Mouse (Mus musculus): Measurements from ENCODE around the gene Kcnk13. TPM values are rescaled to one million over a fixed set of nuclear protein-coding genes. Genes with fewer than 3 reads are reported as not detected.

Gene Kcnk13
- polyA plus RNA-seq, 1 experiment, result not detected

DNA sequence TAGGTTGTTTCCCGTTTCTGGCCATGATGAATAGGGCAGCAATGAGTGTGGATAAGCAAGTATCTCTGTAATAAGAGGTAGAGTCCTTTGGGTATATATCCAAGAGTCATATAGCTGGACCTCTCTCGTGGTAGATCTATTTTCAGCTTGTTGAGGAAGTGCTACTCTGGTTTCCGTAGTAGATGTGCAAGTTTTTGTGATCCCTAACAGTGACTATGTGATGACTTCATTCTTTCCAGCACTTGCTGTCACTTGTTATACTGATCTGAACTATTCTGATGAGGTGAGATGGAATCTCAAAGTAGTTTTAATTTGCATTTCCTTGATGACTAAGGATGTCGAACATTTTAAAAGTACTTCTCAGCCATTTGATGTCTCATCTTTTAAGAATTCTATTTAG lies 15.2 kb downstream of the Kcnk13 start:
- no peak for TF ChIP-seq POLR2A (IDR thresholded peaks at IDR 0.05; ENCODE audit: insufficient read depth, low read length)

DNA sequence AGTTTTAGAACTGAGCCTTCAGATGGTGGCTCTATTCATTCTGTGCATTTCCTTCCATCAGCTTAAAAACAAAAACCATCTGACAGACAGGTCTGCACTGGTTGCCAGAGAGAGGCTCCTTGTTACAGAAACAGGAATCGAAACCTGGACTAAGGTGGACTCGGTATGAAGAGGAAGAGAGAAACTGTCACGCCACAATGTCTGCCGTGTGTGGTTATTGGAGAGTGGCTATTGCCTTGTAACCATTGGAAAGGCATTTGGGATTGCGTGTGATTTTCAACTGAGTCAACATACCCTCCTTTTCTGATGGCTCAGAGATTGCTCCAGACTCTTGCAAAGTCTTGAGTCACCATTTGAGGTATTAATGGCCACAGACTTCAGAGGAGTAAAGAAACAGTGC lies 22.5 kb downstream of the Kcnk13 start:
- H3K36me3 ChIP-seq (ENCODE audit: control insufficient read depth, insufficient read depth, low read length, poor library complexity, severe bottlenecking), result no peaks in the 10 kb centered on the region
- no peak for TF ChIP-seq POLR2A (IDR thresholded peaks at IDR 0.05; ENCODE audit: insufficient read depth, low read length)
- TF ChIP-seq CTCF (IDR thresholded peaks at IDR 0.05; ENCODE audit: low read depth, low read length), result no peak
- no peak for TF ChIP-seq EP300 (IDR thresholded peaks at IDR 0.05; ENCODE audit: insufficient read depth, low read depth, low read length)
- 0 out of 2 replicates have a peak, but pooled peaks cover 2% of the 10 kb centered on the region for H3K9me3 ChIP-seq (replicated peaks; ENCODE audit: control insufficient read depth, insufficient read depth, low read length, poor library complexity, severe bottlenecking)
- no peak overlapping the region for H3K9ac ChIP-seq (ENCODE audit: low read depth, poor library complexity, severe bottlenecking)
- H3K27me3 ChIP-seq (ENCODE audit: control insufficient read depth, insufficient read depth, low read length, poor library complexity, severe bottlenecking), result no peaks in the 10 kb centered on the region
- H3K4me3 ChIP-seq (ENCODE audit: low read depth, low read length), result no peak overlapping the region
- H3K27ac ChIP-seq (ENCODE audit: insufficient read depth, low read length), result no peak overlapping the region
- H3K4me1 ChIP-seq (ENCODE audit: control insufficient read depth, insufficient read depth, low read length), result no peaks in the 10 kb centered on the region

More for the DNA sequence above, 15.2 kb downstream of the Kcnk13 start:
- Histone ChIP-seq H3K9ac (ENCODE audit: low read depth, poor library complexity, severe bottlenecking) (no peak overlapping the region), H3K4me1 (ENCODE audit: control insufficient read depth, insufficient read depth, low read length) (no peaks in the 10 kb centered on the region), H3K9me3 (replicated peaks; ENCODE audit: control insufficient read depth, insufficient read depth, low read length, poor library complexity, severe bottlenecking) (peaks cover 10% of the 10 kb centered on the region), H3K27me3 (ENCODE audit: control insufficient read depth, insufficient read depth, low read length, poor library complexity, severe bottlenecking) (no peaks in the 10 kb centered on the region), H3K4me3 (ENCODE audit: low read depth, low read length) (no peak overlapping the region), H3K36me3 (ENCODE audit: control insufficient read depth, insufficient read depth, low read length, poor library complexity, severe bottlenecking) (no peaks in the 10 kb centered on the region), H3K27ac (ENCODE audit: insufficient read depth, low read length) (no peak overlapping the region)

DNA sequence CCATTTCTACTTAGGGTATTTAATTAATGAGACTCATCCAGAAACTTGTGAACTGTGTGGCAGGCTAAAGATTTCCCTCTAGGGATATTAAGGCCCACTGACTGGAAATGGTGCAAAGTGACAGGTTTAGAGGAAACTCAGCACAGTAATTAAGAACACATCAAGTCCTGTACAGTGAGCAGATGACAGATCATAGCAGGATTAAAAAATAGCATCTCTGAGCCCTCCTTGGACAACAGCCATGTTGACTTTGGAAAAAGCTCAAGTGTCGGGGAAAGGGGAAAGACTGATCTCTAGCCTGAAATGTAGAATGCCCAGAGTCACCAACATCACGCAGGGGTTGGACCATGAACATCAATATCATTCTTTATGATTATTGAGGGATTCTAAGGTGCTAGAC lies 23.8 kb downstream of the Kcnk13 start:
- no peak for TF ChIP-seq CTCF (IDR thresholded peaks at IDR 0.05; ENCODE audit: low read depth, low read length)
- TF ChIP-seq POLR2A (IDR thresholded peaks at IDR 0.05; ENCODE audit: insufficient read depth, low read length), result no peak
- no peak for TF ChIP-seq EP300 (IDR thresholded peaks at IDR 0.05; ENCODE audit: insufficient read depth, low read depth, low read length)

DNA sequence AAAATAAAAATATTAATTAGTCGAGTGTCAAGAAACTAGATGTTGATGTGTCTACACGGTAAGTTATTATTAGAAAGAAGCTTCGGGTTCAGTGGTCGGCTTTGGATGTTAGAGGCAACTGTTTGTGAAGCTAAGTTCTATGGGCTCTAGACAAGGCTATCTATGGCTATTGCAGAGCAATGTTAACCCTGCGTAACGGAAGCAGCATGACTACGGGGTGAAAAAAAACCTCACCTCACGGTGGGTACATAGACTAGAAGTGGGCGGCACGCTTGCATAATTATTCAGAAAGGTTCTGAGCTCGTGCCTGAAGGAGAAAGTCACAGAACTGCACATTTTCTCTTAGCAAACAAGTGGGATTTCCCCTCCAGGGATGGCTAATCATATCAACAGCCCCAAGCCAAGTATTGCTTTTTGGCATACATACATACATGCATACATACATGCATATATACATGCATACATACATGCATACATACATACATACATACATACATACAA lies 28.1 kb downstream of the Kcnk13 start:
- TF ChIP-seq POLR2A (IDR thresholded peaks at IDR 0.05; ENCODE audit: insufficient read depth, low read length) (no peak), EP300 (IDR thresholded peaks at IDR 0.05; ENCODE audit: insufficient read depth, low read depth, low read length) (no peak), CTCF (IDR thresholded peaks at IDR 0.05; ENCODE audit: low read depth, low read length) (no peak)
- Histone ChIP-seq H3K9ac (ENCODE audit: low read depth, poor library complexity, severe bottlenecking) (no peak overlapping the region), H3K9me3 (replicated peaks; ENCODE audit: control insufficient read depth, insufficient read depth, low read length, poor library complexity, severe bottlenecking) (0 out of 2 replicates have a peak, but pooled peaks cover 2% of the 10 kb centered on the region), H3K4me3 (ENCODE audit: low read depth, low read length) (no peak overlapping the region), H3K4me1 (ENCODE audit: control insufficient read depth, insufficient read depth, low read length) (no peaks in the 10 kb centered on the region), H3K36me3 (ENCODE audit: control insufficient read depth, insufficient read depth, low read length, poor library complexity, severe bottlenecking) (no peaks in the 10 kb centered on the region), H3K27me3 (ENCODE audit: control insufficient read depth, insufficient read depth, low read length, poor library complexity, severe bottlenecking) (no peaks in the 10 kb centered on the region), H3K27ac (ENCODE audit: insufficient read depth, low read length) (no peak overlapping the region)

More for the DNA sequence above, 23.8 kb downstream of the Kcnk13 start:
- Histone ChIP-seq H3K4me1 (ENCODE audit: control insufficient read depth, insufficient read depth, low read length) (no peaks in the 10 kb centered on the region), H3K9me3 (replicated peaks; ENCODE audit: control insufficient read depth, insufficient read depth, low read length, poor library complexity, severe bottlenecking) (0 out of 2 replicates have a peak, but pooled peaks cover 2% of the 10 kb centered on the region), H3K27me3 (ENCODE audit: control insufficient read depth, insufficient read depth, low read length, poor library complexity, severe bottlenecking) (no peaks in the 10 kb centered on the region), H3K9ac (ENCODE audit: low read depth, poor library complexity, severe bottlenecking) (no peak overlapping the region), H3K4me3 (ENCODE audit: low read depth, low read length) (no peak overlapping the region), H3K36me3 (ENCODE audit: control insufficient read depth, insufficient read depth, low read length, poor library complexity, severe bottlenecking) (no peaks in the 10 kb centered on the region), H3K27ac (ENCODE audit: insufficient read depth, low read length) (no peak overlapping the region)

DNA sequence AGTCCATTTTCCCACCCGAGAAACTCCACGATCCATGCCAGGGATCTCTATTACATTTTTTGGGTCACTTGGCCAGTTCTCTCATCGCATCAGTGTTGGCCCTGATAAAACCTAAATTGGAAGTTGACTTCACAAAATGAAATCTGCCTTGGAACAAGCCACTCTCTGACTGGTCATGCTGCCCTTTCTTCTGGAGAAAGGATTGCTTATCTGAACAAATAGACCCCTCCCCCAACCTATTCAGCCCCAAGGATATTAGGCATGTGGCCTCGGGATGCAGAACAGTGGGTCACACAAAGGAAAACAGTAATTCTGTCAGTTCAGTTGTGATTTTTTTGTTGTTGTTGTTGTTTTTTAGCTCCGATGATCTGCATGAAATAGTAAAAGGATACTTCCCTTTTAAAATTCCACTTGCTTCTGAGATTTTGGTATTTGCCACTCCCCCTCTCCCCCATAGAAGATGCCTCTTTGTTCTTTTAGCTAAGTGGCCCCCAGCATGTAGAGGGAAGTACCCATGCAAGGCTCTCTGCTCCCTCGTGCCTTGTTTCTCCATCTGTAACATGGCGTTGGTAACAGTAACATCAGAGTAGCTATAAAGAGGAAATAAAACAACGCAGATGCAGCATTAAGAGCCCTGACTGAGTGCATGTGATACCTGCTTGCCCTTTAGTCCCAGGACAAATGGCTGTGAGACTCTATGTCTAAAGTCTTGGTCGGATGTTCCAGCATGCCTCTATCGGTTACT lies 29.0 kb downstream of the Kcnk13 start:
- Histone ChIP-seq H3K36me3 (ENCODE audit: control insufficient read depth, insufficient read depth, low read length, poor library complexity, severe bottlenecking) (no peaks in the 10 kb centered on the region), H3K9ac (ENCODE audit: low read depth, poor library complexity, severe bottlenecking) (no peak overlapping the region), H3K27me3 (ENCODE audit: control insufficient read depth, insufficient read depth, low read length, poor library complexity, severe bottlenecking) (no peaks in the 10 kb centered on the region), H3K9me3 (replicated peaks; ENCODE audit: control insufficient read depth, insufficient read depth, low read length, poor library complexity, severe bottlenecking) (0 out of 2 replicates have a peak, but pooled peaks cover 2% of the 10 kb centered on the region), H3K4me3 (ENCODE audit: low read depth, low read length) (no peak overlapping the region), H3K27ac (ENCODE audit: insufficient read depth, low read length) (no peak overlapping the region), H3K4me1 (ENCODE audit: control insufficient read depth, insufficient read depth, low read length) (no peaks in the 10 kb centered on the region)
- TF ChIP-seq EP300 (IDR thresholded peaks at IDR 0.05; ENCODE audit: insufficient read depth, low read depth, low read length), result no peak
- no peak for TF ChIP-seq CTCF (IDR thresholded peaks at IDR 0.05; ENCODE audit: low read depth, low read length)
- TF ChIP-seq POLR2A (IDR thresholded peaks at IDR 0.05; ENCODE audit: insufficient read depth, low read length), result no peak

DNA sequence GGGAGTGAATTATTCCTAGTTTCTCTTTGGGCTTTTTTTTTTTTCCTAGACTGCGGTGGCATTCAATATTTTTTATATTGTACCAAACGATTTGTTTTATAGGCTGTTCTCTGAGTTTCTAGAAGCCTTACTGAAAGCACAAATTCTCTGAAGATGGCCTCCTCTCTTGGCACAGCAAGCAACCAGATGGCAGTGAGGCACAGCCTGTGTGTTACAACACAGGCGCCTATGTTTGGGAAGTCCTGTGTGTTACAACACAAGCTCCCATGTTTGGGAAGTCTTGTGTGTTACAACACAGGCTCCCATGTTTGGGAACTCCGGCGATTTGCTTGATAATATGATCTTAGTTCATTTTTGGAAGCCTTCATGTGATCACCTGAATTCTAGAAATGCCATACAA lies 31.7 kb downstream of the Kcnk13 start:
- Histone ChIP-seq H3K9ac (ENCODE audit: low read depth, poor library complexity, severe bottlenecking) (no peak overlapping the region), H3K4me3 (ENCODE audit: low read depth, low read length) (no peak overlapping the region), H3K4me1 (ENCODE audit: control insufficient read depth, insufficient read depth, low read length) (peaks cover 2% of the 10 kb centered on the region), H3K27me3 (ENCODE audit: control insufficient read depth, insufficient read depth, low read length, poor library complexity, severe bottlenecking) (no peaks in the 10 kb centered on the region), H3K9me3 (replicated peaks; ENCODE audit: control insufficient read depth, insufficient read depth, low read length, poor library complexity, severe bottlenecking) (0 out of 2 replicates have a peak, but pooled peaks cover 2% of the 10 kb centered on the region), H3K36me3 (ENCODE audit: control insufficient read depth, insufficient read depth, low read length, poor library complexity, severe bottlenecking) (no peaks in the 10 kb centered on the region), H3K27ac (ENCODE audit: insufficient read depth, low read length) (no peak overlapping the region)
- TF ChIP-seq CTCF (IDR thresholded peaks at IDR 0.05; ENCODE audit: low read depth, low read length) (no peak), EP300 (IDR thresholded peaks at IDR 0.05; ENCODE audit: insufficient read depth, low read depth, low read length) (no peak), POLR2A (IDR thresholded peaks at IDR 0.05; ENCODE audit: insufficient read depth, low read length) (no peak)

Measured in ES-Bruce4 (cell line).